Mouse (Mus musculus) splenic B cell, adult 2 months (primary cell): Measurements from ENCODE around the gene Zfp148.
"Not testable (repeated sequence)": the region's sequence is repeated elsewhere in the genome, so short reads cannot be mapped to it uniquely, and the experiment has no call there.

Experiments
- DNase-seq: peaks from one replicate; pipeline ENCODE4 v3.0.0-alpha.2; 2011; ENCODE audit warnings: low read depth, low spot score
- H3K27me3 ChIP-seq: 2 replicates; pipeline ENCODE4 v1.6.1; 2012; ENCODE audit warnings: mild to moderate bottlenecking, low read length, moderate library complexity, mixed read lengths; ENCODE audit not compliant: control insufficient read depth, poor library complexity, insufficient read depth, severe bottlenecking
- H3K36me3 ChIP-seq: 2 replicates; pipeline ENCODE4 v1.6.1; 2012; ENCODE audit warnings: mild to moderate bottlenecking, low read length, moderate library complexity, mixed read lengths; ENCODE audit not compliant: control insufficient read depth, poor library complexity, insufficient read depth, severe bottlenecking

Gene Zfp148

DNA sequence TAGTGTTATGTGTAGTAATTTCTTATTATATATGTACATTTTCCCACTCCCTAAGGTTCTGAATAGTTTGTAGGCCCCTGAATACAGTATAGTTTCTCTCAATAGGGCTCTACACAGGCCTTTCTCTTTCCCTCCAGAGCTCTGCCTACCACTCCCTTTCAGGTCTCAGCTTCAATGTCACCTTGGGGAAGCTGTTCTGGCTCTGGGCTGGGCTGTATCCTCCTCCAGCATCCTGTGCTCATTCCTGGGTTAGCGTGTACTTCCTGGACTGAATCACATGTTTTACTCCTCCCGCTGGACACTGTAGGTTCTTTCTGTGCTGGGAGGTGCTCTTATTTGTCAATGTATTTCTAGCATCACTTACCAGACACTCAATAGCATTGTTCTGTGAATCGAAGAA, 12.0 kb upstream of the Zfp148 start:
- Histone ChIP-seq H3K27me3 (no peaks in the 10 kb centered on the region), H3K36me3 (no peaks in the 10 kb centered on the region)
- no peak for DNase-seq

DNA sequence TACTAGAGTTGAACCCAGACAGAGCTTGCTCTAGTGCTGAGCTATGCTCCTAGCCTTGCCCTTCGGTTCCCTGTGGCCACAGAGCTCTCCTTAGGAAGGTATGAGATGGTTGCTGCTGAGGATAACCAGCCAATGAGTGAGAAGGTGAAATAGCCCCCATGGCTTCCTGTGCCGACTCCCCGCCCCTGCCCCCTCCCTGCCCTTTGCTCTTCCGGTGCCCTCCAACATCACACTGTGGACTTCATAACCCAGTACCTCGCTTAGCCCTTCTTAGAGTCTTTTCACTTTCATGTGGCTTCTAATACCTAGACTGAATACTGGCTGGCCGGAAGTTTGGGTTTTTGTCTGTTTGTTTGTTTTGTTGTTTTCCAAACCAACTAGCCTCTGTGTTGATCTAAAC, 9.8 kb upstream of the Zfp148 start:
- DNase-seq, result no peak
- Histone ChIP-seq H3K27me3 (no peaks in the 10 kb centered on the region), H3K36me3 (no peaks in the 10 kb centered on the region)

DNA sequence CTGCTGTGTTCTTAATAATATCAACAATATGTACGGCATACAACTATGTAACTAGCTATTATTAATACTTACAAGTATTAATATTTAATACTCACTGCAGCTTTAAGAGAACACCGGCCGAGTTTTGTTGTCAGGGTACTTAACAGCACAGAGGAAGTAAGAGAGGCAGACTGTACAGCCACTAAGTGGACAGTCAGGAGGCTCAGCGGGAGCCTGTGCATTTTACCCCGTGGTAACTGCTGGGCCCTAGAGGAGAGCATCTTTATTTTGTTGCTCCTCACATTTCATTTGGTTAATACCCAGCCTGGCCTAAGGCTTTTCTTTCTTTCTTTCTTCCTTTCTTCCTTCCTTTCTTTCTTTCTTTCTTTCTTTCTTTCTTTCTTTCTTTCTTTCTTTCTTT, 8.0 kb upstream of the Zfp148 start:
- H3K36me3 ChIP-seq, result no peaks in the 10 kb centered on the region
- DNase-seq, result no peak
- no peaks in the 10 kb centered on the region for H3K27me3 ChIP-seq

DNA sequence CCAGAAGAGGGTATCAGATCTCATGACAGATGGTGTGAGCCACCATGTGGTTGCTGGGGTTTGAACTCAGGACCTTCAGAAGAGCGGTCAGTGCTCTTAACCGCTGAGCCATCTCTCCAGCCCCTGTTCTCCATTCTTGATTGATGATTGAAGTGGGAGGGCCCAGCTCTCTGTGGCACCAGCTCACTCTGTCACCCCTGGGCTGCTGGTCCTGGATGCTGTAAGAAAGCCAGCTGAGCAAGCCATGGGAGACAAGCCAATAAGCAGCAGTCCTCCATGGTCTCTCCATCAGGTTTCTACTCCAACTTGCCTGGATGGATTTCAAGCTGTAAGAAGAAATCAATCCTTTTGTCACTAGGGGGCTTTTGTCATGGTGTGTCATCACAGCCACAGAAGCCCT, 7.3 kb upstream of the Zfp148 start:
- Histone ChIP-seq H3K27me3 (no peaks in the 10 kb centered on the region), H3K36me3 (no peaks in the 10 kb centered on the region)
- no peak for DNase-seq

DNA sequence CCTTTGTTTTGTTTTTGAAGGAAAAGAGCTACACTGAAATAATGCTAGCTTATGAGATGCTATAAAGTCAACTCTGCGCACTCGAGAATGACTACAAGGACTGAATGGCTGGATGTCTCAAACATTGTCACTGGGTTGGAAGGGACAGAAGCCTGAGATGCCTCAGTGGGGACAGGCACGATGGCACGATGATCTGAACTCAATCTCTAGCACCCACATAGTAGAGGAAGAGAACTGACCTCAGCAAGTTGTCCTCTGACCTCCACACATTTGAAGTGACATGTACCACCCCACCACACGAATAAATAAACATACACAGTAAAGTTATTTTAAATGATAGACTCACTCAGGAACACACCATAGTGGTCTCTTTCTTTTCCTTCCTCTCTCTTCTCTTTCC, 4.4 kb upstream of the Zfp148 start:
- H3K36me3 ChIP-seq, result no peaks in the 10 kb centered on the region
- DNase-seq, result no peak
- no peaks in the 10 kb centered on the region for H3K27me3 ChIP-seq

DNA sequence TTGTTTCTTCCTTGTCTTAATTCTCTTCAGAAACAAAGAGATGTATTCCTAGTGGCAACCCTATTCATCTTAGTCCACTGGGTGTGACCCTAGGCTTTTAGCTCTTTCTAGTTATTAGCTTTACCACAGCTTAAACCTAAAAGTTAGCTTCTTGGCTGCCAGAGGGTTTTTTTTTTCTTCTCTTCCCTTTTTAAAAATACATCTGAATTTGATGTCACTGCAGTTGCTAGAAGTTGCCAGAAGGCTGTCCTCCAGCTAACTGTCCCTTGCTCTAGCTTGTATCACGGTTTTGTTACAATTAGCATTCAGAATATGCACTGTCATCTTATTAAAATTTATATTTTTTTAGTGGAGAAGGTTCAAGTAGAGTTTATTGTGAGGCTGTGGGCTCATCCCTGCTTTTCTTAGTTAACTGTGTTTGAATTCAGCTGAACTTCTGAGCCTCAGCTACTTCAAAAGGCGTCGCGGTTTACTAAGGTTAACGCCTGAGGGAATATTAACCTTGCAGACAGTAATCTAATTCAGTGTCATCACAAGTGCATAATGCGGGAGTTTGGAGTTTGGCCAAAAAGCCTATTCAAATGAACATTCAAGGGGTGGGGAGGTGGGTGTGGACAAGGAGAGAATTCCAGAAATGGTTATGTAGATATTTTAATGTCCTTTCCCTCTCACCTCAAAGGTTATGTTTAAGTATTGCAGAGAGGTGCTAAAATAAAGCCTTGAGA, 1.3 kb upstream of the Zfp148 start:
- DNase-seq, result peak; percentile 30
- Histone ChIP-seq H3K36me3 (no peaks in the 10 kb centered on the region), H3K27me3 (no peaks in the 10 kb centered on the region)

DNA sequence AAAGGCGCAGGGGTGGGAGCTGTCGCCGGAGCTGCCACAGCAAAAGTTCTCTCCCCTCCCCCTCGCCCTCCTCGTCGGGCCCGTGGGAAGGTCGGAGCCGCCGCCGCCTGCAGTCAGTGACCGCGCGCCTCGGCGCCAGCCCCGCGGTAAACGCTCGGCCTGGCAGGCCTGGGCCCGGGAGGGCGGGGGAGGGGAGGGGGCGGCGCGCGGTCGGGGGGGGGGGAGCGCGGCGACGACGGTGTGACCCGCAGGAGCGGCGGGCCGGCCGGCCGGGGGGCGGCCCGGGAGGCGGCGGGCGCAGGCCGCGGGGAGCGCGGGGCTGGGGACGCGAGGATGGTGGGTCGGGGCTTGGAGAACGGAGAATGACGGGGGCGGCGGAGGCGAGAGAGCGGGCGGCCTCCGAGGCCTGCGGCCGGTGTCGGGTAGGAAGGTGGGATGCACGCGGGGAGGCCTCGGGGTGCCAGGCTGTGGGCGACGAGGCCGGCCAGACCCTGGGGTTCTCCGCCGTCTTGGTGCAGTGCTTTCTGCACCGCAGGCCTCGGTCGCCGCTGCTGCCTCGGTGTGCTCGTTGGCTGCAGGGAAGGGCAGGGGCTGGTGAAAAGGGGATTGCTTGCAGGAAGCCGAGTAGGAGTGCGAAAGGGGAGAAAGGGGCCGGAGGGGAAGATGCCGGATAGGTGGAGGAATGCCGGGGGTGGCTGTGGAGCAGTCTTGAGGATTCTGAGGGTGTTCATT, 412 bp downstream of the Zfp148 start:
- peak; percentile 42 for DNase-seq
- Histone ChIP-seq H3K27me3 (no peaks in the 10 kb centered on the region), H3K36me3 (no peaks in the 10 kb centered on the region)

DNA sequence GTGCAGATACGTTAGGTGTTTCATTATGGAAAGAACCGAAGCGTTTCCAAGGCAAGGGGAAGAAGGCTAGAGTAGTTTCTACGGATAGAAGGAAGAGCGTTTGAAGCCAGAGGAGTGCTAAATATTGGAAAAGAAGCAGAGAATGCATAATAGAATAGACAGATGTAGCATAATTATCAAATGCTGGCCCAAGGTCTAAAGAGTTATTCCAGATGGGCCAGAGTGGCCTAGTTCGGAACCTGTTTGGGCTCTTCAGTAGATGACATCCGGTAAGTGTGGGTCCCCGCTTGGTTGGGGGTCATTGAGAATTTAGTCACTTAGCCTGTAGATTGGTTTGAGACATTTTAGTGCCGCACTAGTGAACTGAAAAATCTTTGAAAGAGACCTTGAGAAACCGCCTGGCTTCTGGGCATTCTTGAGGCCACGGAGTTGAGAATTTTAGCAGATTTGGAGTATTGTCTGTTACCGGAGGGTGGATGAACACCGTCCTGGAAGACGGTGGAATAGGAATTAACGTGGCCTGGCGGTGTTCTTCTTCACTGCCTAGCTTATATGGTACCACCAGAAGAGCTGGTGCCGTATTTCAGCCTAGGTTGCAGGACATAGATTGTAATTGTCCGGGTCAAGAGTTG, 1.1 kb downstream of the Zfp148 start:
- no peaks in the 10 kb centered on the region for H3K27me3 ChIP-seq
- H3K36me3 ChIP-seq, result no peaks in the 10 kb centered on the region
- peak; percentile 14 for DNase-seq

DNA sequence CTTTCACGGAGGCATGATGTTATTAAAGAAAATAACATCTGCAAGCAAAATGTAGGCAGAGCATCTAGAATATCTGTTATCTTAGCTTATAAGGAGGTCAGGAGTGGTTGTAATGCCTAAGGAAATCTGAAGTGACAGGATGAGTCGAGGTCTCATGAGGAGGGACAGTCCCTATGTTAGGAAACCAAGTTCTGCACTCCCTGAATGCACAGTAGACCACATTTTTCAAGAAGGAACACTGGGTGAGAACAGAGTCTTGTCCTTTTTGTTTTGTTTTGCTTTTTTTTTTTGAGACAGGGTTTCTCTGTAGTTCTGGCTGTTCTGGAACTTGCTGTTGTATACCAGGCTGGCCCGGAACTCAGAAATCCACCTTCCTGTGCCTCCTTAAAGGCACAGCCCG, 1.7 kb downstream of the Zfp148 start:
- peak; percentile 22 for DNase-seq
- no peaks in the 10 kb centered on the region for H3K27me3 ChIP-seq
- no peaks in the 10 kb centered on the region for H3K36me3 ChIP-seq

DNA sequence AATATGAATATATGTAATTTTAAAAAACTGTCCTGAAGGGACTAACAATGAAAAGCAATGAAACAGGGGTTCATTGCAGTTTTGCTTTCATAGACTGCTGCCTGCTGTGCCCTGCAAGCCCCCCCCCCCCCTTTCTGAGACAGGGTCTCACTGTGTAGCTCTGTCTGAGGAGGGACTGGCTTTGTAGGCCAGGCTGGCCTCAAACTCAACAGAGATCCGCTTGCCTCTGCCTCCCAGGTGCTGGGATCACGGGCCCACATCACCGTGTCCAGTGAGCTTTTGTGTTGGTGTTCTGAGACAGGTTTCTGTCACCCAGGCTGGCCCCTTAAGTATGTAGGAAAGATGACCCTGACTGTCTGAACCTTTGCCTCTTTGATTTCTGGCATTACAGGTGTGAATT, 2.9 kb downstream of the Zfp148 start:
- no peak for DNase-seq
- Histone ChIP-seq H3K27me3 (no peaks in the 10 kb centered on the region), H3K36me3 (no peaks in the 10 kb centered on the region)

DNA sequence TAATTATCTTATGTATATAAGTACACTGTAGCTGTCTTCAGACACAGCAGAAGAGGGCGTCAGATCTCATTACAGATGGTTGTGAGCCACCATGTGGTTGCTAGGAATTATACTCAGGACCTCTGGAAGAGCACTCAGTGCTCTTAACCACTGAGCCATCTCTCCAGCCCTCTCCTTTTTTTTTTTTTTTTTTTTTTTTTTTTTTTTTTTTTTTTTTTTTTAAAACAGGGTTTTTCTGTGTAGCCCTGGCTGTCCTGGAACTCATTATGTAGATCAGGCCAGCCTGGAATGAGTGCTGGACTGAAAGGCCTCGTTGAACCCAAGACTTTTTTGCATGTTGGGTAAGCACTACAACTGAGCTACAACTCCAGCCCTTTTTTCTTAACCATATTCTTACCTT, 3.4 kb downstream of the Zfp148 start:
- DNase-seq, H3K27me3 ChIP-seq, H3K36me3 ChIP-seq: not testable (repeated sequence)

DNA sequence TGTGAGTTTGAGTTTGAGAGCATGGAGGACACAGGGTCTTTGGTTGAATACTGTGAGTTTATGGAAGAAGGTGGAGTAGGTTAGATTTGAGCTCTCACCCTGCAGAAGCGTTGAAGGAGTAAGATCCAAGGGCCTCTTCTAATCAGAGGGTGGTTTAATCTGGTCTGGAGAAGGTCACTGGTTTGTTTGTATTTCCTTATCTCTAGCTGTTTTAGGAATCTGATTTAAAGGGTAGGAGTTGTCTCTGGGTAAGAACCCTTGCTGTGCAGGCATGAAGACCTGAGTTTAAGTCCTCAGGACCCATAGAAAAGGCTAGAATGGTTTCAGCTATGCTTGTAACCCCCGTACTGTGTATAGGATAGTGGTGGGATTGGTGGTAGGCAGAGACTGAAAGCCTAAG, 6.4 kb downstream of the Zfp148 start:
- Histone ChIP-seq H3K27me3 (no peaks in the 10 kb centered on the region), H3K36me3 (no peaks in the 10 kb centered on the region)
- DNase-seq, result no peak

DNA sequence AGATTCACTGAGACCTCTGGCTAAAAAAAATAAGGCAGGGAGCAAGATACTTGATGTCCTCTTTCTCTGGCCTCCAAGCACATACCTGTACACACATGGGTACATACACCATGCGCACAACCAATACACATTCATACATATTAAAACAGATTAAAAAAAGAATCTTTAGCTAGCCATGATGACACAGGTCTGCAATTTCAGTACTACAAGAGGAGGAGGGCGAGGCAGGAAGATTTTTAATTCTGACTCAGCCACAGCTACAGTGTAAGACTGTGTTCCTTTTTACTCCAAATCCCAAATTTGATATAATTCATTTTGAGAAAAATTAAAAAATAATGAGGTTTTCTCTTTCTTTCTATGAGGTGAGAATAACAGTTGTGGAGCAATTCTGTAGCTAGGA, 6.8 kb downstream of the Zfp148 start:
- no peaks in the 10 kb centered on the region for H3K36me3 ChIP-seq
- no peak for DNase-seq
- no peaks in the 10 kb centered on the region for H3K27me3 ChIP-seq

DNA sequence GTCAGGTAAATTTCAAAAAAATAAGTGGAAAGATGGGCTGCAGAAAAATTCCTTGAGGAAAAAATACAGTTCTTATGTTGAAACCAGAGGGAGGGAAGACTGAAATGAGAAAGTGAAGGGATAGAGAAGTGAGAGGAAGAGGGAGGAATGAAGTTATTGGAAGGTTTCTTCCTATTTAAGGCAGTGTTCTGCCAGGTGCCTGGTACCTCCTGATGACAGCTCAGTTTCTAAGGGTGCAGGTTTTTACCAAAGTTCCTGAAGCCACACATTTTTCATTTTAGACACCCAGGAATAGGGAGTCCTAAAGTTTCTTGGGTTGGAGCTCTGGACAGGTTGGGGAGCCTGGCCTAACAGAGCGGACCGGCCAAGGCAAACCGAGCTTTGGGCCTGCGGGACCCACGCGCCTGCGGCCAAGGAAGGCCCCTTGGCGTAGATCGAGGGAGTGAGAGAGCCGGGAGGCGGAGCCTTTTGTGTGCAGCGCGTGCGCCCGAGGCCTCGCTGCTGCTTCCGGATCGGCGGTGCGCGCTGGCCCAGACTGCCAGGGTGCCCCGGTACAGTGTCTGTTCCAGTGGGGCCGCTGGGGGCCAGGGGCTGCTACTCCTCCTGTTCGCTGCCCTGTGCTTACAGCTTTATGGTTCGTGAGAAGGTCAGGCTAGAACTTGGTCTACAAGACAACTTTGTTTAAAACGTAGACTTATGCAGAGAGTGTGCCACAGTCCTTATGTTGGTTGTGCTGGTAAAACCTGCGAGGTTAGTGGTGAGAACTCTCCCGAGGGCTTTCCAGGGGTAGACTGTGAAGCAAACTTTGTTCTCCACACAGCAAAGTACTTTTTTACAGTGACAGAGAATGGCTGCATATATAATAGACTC, 19.5 kb downstream of the Zfp148 start:
- no peaks in the 10 kb centered on the region for H3K36me3 ChIP-seq
- no peaks in the 10 kb centered on the region for H3K27me3 ChIP-seq
- DNase-seq, result peak; percentile 74

DNA sequence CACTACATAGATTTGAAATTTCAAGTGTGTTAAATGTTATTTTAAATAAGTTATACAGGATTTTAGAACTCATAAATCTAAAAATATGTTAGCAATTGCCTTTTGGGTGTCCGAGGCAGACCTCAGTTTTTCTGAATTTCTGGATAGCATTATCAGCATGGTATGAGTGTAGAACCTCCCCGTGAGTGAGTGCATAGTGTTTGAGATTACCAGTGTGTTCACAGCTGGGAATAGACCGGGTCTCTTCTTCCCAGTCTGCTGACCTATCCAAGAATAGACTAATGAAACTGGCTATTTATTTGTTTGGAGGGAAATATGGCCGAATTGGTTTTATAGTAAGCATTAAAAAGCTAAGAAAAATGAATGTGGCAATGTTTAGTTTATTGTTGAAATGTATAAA, 20.3 kb downstream of the Zfp148 start:
- no peak for DNase-seq
- Histone ChIP-seq H3K36me3 (no peaks in the 10 kb centered on the region), H3K27me3 (no peaks in the 10 kb centered on the region)
